Comparison of ENCODE assay signal across 8 mouse cellular contexts in the genomic region with DNA sequence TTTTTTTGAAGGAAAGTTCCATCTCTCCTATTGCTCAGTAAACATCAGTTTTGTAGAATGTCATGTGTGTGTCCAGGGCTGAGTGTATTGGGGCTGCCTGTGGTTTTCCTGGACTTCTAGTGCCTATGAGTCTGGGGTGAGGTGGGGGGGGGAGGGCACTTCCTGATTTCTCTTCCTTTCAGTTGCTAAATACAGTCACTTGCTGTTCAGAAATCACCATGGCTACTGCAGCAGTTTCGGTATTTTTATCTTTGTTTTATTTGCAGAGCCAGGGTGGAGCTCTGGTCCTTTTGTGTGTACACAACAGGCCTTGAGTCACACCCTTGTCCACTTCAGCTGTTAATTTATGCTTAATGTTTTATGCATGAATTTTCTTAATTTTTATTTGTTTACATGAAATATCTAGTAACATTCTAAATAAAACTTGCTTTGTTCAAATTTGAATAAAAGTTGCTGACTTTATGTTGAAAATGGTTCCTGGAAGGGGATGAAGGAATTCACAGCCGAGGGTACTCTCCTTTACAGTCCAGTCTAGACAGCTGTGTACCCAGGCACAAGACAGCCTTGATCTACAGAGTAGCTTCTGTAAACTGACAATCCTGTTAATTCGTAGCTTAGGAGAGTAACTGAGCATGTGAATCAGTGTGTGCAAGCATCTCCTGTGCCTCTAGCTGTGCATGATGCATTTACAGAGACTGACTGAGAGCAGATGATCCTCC.
DNase-seq lines count a peak whose midpoint lies in the region; ATAC-seq and TF ChIP-seq lines count a peak whose summit lies in the region.

No protein-coding gene starts in this region.

- H3K27me3 ChIP-seq in thymus, adult 2 months (ENCODE audit: control insufficient read depth, insufficient read depth, low read length), result no peaks in the 10 kb centered on the region

- DNase-seq in left cerebral cortex, adult 2 months (ENCODE audit: extremely low spot score in 1 of 2, low spot score in 2 of 2), result no peak
- DNase-seq in left cerebral cortex, postnatal 36 days (ENCODE audit: low spot score in 2 of 2), result no peak
- DNase-seq in kidney, postnatal 10 days, result peak; percentile 10
- no peak for DNase-seq in thymus, adult 2 months
- no peak for DNase-seq in adrenal gland, postnatal 25 days
- no peak for DNase-seq in urinary bladder, adult 18-20 months (ENCODE audit: low spot score in 2 of 2)

- TF ChIP-seq CTCF in left cerebral cortex, adult 2 months (IDR thresholded peaks at IDR 0.05), result no peak
- no peak for TF ChIP-seq CTCF in thymus, adult 2 months (IDR thresholded peaks at IDR 0.05; ENCODE audit: borderline replicate concordance, control insufficient read depth, extremely low read depth, insufficient read depth, low read length, poor library complexity)

- no peaks in the 10 kb centered on the region for H3K36me3 ChIP-seq in thymus, adult 2 months (ENCODE audit: control insufficient read depth, insufficient read depth, low read length)

- H3K4me3 ChIP-seq in left cerebral cortex, adult 2 months, result no peak overlapping the region
- no peak overlapping the region for H3K4me3 ChIP-seq in thymus, adult 2 months (ENCODE audit: control insufficient read depth, insufficient read depth, low read length)

- peak; percentile 99 for ATAC-seq in common myeloid progenitor, adult 5-6 weeks (replicated peaks; ENCODE audit: low read depth, poor library complexity, severe bottlenecking)
- peak; percentile 94 for ATAC-seq in megakaryocyte, adult 5-6 weeks (ENCODE audit: poor library complexity, severe bottlenecking)

- H3K4me1 ChIP-seq in thymus, adult 2 months (replicated peaks; ENCODE audit: control insufficient read depth, insufficient read depth, low read length), result no peaks in the 10 kb centered on the region; the same call in 1 of the 2 replicates

- peak overlapping the region; percentile 71 for H3K27ac ChIP-seq in left cerebral cortex, adult 2 months
- H3K27ac ChIP-seq in thymus, adult 2 months (ENCODE audit: control insufficient read depth, insufficient read depth, low read length), result no peak overlapping the region

- 26% methylated on average over 3 of the region's 3 CpGs for WGBS in thymus, adult 2 months

- intact Hi-C loops in left cerebral cortex, adult 2 months (cut with DNase I), result no loop called here
- intact Hi-C loops in left cerebral cortex, postnatal 36 days (cut with DNase I), result no loop called here

- no peak for TF ChIP-seq POLR2A in thymus, adult 2 months (IDR thresholded peaks at IDR 0.05; ENCODE audit: control insufficient read depth, extremely low read depth, insufficient read depth, low read length, poor library complexity)
